Mouse (Mus musculus) right cerebral cortex, postnatal 10 days (tissue): Measurements from ENCODE around the gene Cd247.

Experiments
- DNase-seq, 2 experiments: peaks; one replicate each; pipeline ENCODE4 v3.0.0; 2021; ENCODE audit warnings: low spot score in 2 of 2

Gene Cd247

GRCm38 (mm10) chr1:165853131-165853721 lies 64.7 kb downstream of the Cd247 start:
- DNase-seq = no peak

GRCm38 (mm10) chr1:165853729-165854420 lies 65.4 kb downstream of the Cd247 start:
- peak in 1 of 2 experiments; percentile 68 for DNase-seq

DNA sequence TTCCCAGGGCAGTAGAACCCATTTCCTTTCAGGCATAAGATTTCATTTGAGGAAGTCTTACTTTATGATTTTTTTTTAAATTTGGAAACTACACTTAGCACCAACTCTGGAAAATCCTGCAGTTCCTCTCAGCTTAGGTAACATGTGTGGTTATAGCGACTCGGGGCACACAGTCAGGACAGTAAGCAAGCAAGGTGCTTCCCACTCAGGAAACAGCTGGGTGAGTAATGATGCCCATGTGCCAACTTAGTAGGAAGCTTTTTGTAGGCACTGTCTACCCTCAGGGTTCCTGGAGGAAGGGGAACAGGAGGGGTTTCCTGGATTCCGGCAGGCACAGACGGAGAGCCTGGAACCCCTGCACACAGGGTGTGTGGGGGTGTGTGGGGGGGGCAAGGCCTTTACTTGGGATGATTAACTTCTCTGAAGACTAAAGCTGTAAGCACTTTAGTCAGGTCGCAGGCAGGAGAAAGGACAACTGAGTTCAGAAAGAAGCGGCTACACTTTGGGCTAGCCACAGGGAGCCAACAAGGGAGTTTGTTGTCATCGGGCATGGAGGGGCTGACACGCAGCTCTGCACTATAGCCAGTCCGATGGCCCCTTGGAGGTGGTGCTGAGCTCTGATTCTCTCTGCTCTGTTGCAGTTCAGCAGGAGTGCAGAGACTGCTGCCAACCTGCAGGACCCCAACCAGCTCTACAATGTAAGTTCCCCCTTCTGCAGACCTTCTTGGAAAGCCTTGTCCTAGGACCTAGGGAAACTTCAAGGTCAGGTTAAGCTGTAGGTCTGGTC lies 67.5 kb downstream of the Cd247 start:
- DNase-seq = no peak

- no peak for DNase-seq
Observed at GRCm38 (mm10) chr1:165857279-165857678, 68.8 kb downstream of the Cd247 start.

DNA sequence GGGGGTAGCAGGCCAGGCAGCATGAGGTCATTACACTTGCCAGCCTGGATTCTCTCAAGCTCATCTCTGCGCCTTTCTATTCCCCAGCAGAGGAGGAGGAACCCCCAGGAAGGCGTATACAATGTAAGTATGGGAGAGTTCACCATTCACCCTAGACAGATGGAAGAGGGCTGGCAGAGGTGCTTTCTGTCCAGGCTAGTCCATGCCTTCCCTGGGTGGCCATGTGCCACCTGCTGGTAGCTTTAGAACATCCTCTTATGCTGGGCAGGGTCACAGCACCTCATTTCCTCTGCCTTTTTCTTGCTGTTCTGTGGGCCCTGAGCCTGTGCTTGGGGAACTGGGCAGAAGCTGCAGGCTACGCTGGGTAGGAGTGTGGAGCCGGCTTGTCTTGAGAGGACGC lies 69.9 kb downstream of the Cd247 start:
- no peak for DNase-seq

- DNase-seq = no peak
Observed at GRCm38 (mm10) chr1:165860373-165861234, 72.1 kb downstream of the Cd247 start.

GRCm38 (mm10) chr1:165861235-165861609 lies 72.7 kb downstream of the Cd247 start:
- no peak for DNase-seq

- DNase-seq = no peak
Observed at GRCm38 (mm10) chr1:165862059-165862458, 73.6 kb downstream of the Cd247 start.

- peak in 1 of 2 experiments; percentile 20 for DNase-seq
Observed at GRCm38 (mm10) chr1:165864864-165865795, 76.6 kb downstream of the Cd247 start.

- DNase-seq = no peak
Observed at GRCm38 (mm10) chr1:165866630-165867280, 78.3 kb downstream of the Cd247 start.

DNA sequence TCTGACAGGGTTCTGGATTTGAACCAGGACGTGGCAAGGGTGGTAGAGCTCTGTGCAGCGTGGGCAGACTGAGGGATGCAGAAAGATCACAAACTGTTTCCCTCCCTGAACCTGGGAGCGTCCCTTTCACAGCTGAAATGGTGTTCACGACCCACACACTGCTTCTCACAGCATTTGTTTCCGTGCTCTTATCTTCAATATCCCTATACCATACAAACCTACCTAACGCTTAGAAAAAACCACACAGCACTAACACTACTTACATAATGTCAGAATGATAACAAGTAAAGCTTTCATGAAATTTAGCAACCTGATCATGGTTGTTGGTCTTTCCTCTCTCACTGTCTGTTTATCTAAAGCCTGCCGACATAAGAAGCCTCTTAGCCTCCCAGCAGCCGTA lies 80.2 kb downstream of the Cd247 start:
- no peak for DNase-seq

GRCm38 (mm10) chr1:165874645-165875044 lies 86.2 kb downstream of the Cd247 start:
- no peak for DNase-seq

DNA sequence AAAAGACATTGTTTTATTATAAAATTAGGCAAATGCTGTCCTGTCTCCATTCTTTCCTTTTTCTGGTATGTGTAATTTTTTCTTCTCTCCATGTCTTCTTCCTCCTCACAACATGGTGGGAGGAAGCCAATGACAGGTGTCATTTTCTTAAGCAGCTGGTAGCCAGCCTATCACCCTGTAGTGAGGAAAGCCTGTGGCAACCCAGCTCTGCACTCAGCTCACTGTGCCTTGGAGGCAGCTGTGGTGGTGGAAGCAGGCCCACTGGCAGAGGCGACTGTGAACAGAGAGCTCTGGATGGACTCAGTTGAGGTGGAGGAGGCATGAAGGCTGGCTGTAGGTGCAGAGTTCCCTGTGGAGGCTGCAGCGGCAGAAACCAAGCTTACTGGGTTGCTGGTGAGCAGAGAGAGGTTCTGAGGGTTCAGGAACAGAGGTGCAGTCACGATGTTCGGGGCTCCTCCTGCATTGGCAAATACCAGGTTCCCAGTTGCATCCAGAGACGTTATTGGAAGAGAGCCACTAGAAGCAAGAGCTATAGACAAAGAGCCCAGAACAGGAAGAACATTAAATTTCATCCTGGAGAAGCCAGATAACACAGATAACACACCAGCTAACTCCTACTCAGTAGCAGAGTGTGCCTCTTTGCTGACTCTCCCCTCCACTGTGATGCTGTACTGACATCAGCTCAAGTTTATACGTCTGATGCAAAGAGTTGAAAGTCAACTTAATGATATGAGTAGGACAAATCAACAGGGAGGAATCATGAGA lies 87.2 kb downstream of the Cd247 start:
- no peak for DNase-seq

DNA sequence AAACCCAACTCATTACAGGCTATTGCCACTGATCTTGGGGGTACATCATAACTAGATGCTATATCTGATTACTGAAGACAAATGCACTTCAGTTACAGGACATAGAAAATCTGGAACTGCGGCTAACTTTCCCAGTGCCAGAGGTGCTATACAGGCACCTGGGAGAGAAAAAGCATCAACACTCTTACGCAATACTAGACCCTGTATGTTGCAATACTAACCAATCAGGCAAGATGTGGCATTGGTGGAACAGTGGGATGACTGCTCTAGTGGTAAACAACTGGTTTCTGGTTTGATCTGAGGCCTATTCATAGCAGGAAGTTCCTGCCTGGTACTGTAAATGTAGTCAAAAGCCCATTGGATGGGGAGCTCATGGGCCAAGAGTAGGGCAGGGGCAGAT lies 90.3 kb downstream of the Cd247 start:
- no peak for DNase-seq

GRCm38 (mm10) chr1:165882146-165882900 lies 93.8 kb downstream of the Cd247 start:
- DNase-seq = no peak

DNA sequence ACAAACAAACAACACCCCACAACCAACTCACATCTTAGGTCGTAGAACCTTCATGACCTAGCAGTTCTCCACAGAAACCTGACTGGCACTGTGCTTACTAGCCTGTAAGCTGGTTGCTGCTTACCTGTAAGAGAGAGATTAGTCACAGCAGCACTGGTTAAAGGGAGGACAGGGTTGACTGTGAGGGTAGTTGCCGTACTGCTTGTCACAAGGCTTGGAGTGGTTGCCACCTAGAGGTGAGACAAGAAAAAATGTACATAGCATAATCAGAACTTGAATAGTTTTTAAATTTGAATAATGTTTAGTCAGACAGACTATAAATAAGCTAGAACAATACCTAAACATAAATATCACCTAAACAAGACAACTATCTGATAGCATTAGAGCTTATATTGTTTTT lies 103.2 kb downstream of the Cd247 start:
- no peak for DNase-seq

GRCm38 (mm10) chr1:165903596-165903995 lies 115.1 kb downstream of the Cd247 start:
- DNase-seq = no peak

- no peak for DNase-seq
Observed at GRCm38 (mm10) chr1:165908153-165908552, 119.7 kb downstream of the Cd247 start.

DNA sequence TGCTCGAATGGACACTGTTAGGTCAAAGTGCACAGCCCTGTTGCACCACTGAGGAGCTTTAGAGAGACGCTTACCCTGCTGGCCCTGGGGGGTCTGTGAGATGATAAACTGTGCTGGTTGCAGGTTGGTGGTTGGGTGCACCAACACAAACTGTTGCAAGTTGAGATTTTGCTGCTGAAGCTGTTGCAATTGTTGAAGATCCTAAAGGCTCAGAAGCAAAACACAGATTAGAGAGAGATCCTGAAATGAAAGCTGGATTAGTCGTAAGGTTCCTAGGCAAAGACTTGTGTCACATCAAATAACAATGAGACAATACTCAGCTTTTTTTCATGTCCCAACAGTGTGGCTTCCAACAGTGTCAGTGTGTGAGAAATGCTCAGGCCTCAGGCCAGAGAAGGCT lies 120.3 kb downstream of the Cd247 start:
- DNase-seq = no peak
